Mouse (Mus musculus) myocyte (in vitro differentiated cells): ENCODE measurements around the gene Top2a. TPM values are rescaled to one million over a fixed set of nuclear protein-coding genes. Genes with fewer than 3 reads are reported as not detected.

Experiments used
- H3K27me3 ChIP-seq: one replicate; pipeline ENCODE4 v1.6.1; 2011; ENCODE audit not compliant: control insufficient read depth, insufficient read depth, insufficient read length
- H3K36me3 ChIP-seq: one replicate; pipeline ENCODE4 v1.6.1; 2011; ENCODE audit not compliant: control insufficient read depth, insufficient read depth
- H3K4me2 ChIP-seq: one replicate; pipeline ENCODE4 v1.6.1; 2011; ENCODE audit warnings: low read depth, control low read depth
- H3K4me3 ChIP-seq: one replicate; pipeline ENCODE4 v1.5.1; 2011; ENCODE audit warnings: mild to moderate bottlenecking, control low read depth, moderate library complexity
- H3K79me2 ChIP-seq: one replicate; pipeline ENCODE4 v1.6.1; 2011; ENCODE audit not compliant: control insufficient read depth, insufficient read depth
- H3ac ChIP-seq: one replicate; pipeline ENCODE4 v1.6.1; 2011; ENCODE audit not compliant: control insufficient read depth, insufficient read length
- CEBPB ChIP-seq: IDR thresholded peaks from 2 replicates; pipeline ENCODE4 v1.6.1; 2011; ENCODE audit warnings: mild to moderate bottlenecking, moderate library complexity; ENCODE audit not compliant: poor library complexity, insufficient read depth, severe bottlenecking
- E2F4 ChIP-seq: IDR thresholded peaks from one replicate; pipeline ENCODE4 v1.6.1; 2011; ENCODE audit warnings: mild to moderate bottlenecking, control low read depth, moderate library complexity; ENCODE audit not compliant: insufficient read depth
- MAX ChIP-seq: IDR thresholded peaks from one replicate; pipeline ENCODE4 v1.6.1; 2011; ENCODE audit warnings: low read depth, mild to moderate bottlenecking, control low read depth
- MYOD1 ChIP-seq, 3 experiments: IDR thresholded peaks; one replicate each; pipeline ENCODE4 v1.6.1; 2011; ENCODE audit warnings: control low read depth in 2 of 3, low read depth in 2 of 3, mild to moderate bottlenecking in 2 of 3, moderate library complexity in 1 of 3; ENCODE audit not compliant: insufficient read length in 2 of 3, control insufficient read depth in 1 of 3
- MYOG ChIP-seq, 3 experiments: IDR thresholded peaks; one replicate each; pipeline ENCODE4 v1.6.1; 2011; ENCODE audit warnings: control low read depth in 2 of 3, low read depth in 2 of 3, mild to moderate bottlenecking in 2 of 3; ENCODE audit not compliant: insufficient read length in 2 of 3, control insufficient read depth in 1 of 3, insufficient read depth in 1 of 3
- POLR2A ChIP-seq: IDR thresholded peaks from one replicate; pipeline ENCODE4 v1.6.1; 2011; ENCODE audit warnings: low read depth, mild to moderate bottlenecking, control low read depth, moderate library complexity; ENCODE audit not compliant: insufficient read length
- POLR2AphosphoS2 ChIP-seq: IDR thresholded peaks from one replicate; pipeline ENCODE4 v1.6.1; 2011; ENCODE audit warnings: low read depth, control low read depth; ENCODE audit not compliant: insufficient read length
- REST ChIP-seq: IDR thresholded peaks from one replicate; pipeline ENCODE4 v1.6.1; 2011; ENCODE audit warnings: mild to moderate bottlenecking, control low read depth, moderate library complexity; ENCODE audit not compliant: insufficient read depth, insufficient read length
- SRF ChIP-seq: IDR thresholded peaks from one replicate; pipeline ENCODE4 v1.6.1; 2011; ENCODE audit warnings: low read depth; ENCODE audit not compliant: control insufficient read depth, insufficient read length
- TCF12 ChIP-seq: IDR thresholded peaks from one replicate; pipeline ENCODE4 v1.6.1; 2011; ENCODE audit warnings: mild to moderate bottlenecking, control low read depth; ENCODE audit not compliant: poor library complexity, insufficient read depth, severe bottlenecking
- TCF3 ChIP-seq: IDR thresholded peaks from one replicate; pipeline ENCODE4 v1.6.1; 2011; ENCODE audit warnings: low read depth, control low read depth; ENCODE audit not compliant: insufficient read length
- USF1 ChIP-seq: IDR thresholded peaks from one replicate; pipeline ENCODE4 v1.6.1; 2011; ENCODE audit warnings: low read depth, mild to moderate bottlenecking, control low read depth, moderate library complexity
- polyA plus RNA-seq: library from polyadenylated mRNA; unstranded; fragments of >200 nt; fragmentation: generic; extraction: Trizol; gene quantifications from one replicate; pipeline ENCODE4 v1.2.1, GENCODE M21; 2012; ENCODE audit warnings: missing spikeins

Top2a gene
- polyA plus RNA-seq, 1 experiment, result 39.9 TPM

DNA sequence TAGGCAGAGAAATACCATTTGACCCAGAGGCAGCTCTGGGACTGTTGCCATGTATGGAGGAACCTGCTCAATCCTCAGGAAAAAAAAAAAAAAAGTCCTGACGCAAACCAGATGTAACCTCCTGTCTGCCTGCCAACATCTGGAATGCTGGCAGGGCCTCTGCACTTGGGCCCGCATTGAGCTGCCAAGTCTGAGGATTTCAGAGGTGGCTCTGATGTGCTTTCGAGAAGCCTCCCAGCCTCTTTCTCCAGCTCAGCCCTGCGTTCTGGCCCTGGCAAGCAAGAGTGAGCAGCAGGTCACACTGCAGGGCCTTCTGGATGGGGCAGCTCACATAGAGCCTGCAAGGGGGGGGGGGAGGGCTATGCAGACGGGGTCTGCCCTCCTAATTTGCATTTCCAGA, 23.1 kb upstream of the Top2a start:
- peak; percentile 94 for TF ChIP-seq CEBPB
- no peak for TF ChIP-seq E2F4
- TF ChIP-seq POLR2A, result peak; percentile 27
- TF ChIP-seq SRF, result no peak
- Histone ChIP-seq H3ac (no peak overlapping the region), H3K36me3 (no peaks in the 10 kb centered on the region), H3K4me2 (peak overlapping the region; percentile 68), H3K27me3 (no peaks in the 10 kb centered on the region), H3K4me3 (no peak overlapping the region), H3K79me2 (no peaks in the 10 kb centered on the region)

DNA sequence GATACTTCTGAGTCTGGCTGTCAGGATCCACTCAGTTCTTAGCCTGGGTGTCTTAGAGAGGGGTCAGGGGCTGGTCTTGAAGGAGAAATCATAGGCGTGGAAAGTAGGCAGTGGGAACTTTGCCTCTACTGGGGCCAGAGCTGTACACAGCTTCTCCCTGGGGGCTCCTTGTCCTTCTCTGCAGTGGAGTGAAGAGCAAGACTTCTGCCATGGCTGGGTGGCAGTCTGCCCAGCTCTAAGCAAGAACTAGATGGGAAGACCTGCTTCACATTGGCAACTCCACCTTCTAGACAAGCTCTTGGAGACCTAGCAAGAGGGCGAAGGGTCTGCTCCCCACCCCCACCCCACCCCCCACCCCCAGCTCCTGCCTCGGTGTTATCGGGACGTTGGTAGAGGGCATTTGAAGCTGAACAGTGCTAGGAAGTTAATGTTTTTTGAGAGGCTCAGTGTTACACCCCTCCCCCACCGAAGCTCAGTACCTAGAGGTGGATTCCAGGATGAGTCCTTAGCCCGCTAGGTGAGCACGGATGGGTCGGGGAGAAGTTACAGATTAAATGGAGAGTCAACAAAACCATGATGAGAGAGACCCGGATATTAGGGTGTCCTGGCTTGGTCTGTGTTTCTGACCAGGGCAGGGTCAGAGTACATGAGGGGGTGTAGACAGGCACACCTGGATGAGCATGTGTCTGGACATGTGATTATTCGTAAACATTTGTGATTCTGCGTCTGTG, 21.3 kb upstream of the Top2a start:
- no peak overlapping the region for H3ac ChIP-seq
- no peaks in the 10 kb centered on the region for H3K79me2 ChIP-seq
- no peaks in the 10 kb centered on the region for H3K36me3 ChIP-seq
- H3K4me2 ChIP-seq, result no peak overlapping the region
- peaks cover 8% of the 10 kb centered on the region for H3K27me3 ChIP-seq
- no peak overlapping the region for H3K4me3 ChIP-seq
- no peak for TF ChIP-seq POLR2AphosphoS2
- no peak for TF ChIP-seq CEBPB
- TF ChIP-seq REST, result no peak
- no peak for TF ChIP-seq TCF3
- no peak for TF ChIP-seq MYOG (IDR thresholded peaks at IDR 0.05; ENCODE audit: control insufficient read depth in 1 of 3, insufficient read depth in 1 of 3, insufficient read length in 2 of 3, low read depth in 2 of 3)
- TF ChIP-seq TCF12, result no peak
- no peak for TF ChIP-seq MAX
- no peak for TF ChIP-seq USF1

DNA sequence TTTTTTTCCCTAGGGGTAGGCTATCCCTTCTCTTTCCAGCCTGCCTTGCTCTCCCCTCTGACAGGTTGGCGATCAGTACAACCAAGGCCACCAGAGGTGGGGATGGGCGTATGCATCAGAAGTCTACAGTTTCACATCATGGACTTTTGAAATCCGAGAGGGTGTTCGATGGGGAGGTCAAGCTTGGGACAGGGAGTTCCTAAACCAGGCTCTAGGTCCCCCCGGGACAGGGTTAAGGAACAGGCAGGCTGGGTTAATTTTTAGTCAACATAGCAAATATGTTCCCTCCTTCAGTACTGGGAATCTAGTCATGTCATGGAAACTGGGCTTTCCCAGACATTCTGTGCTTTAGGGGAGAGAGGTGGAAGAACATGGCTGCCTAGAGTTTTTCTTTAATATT, 20.3 kb upstream of the Top2a start:
- Histone ChIP-seq H3K79me2 (no peaks in the 10 kb centered on the region), H3ac (no peak overlapping the region), H3K4me2 (no peak overlapping the region), H3K4me3 (no peak overlapping the region), H3K36me3 (no peaks in the 10 kb centered on the region), H3K27me3 (peaks cover 8% of the 10 kb centered on the region)
- TF ChIP-seq USF1, result no peak
- TF ChIP-seq E2F4, result no peak
- TF ChIP-seq MYOG (IDR thresholded peaks at IDR 0.05; ENCODE audit: control insufficient read depth in 1 of 3, insufficient read depth in 1 of 3, insufficient read length in 2 of 3, low read depth in 2 of 3), result no peak
- no peak for TF ChIP-seq REST
- no peak for TF ChIP-seq CEBPB
- no peak for TF ChIP-seq POLR2A
- TF ChIP-seq MAX, result no peak
- no peak for TF ChIP-seq SRF
- no peak for TF ChIP-seq TCF3
- TF ChIP-seq TCF12, result no peak
- TF ChIP-seq POLR2AphosphoS2, result no peak
- no peak for TF ChIP-seq MYOD1 (IDR thresholded peaks at IDR 0.05; ENCODE audit: control insufficient read depth in 1 of 3, insufficient read length in 2 of 3, low read depth in 2 of 3)

DNA sequence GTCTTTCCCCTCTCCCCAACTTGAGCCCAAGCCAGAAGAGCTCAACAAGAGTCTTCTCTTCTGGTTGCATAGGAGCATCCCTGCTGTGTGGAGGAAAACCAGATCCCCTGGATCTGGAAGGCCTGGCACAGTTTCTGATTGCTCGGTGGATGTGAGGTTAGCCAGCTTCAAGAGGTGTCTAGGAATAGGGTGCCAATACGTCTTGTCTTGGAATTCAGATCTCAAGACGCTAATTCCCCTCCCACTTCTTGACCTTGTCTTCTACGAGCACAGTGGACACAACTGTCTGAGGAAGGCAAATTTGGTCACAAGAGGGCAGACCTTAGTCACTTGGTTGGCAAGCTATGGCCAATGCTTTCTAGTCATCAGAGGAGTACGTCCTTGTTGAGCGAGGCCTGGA, 19.6 kb upstream of the Top2a start:
- Histone ChIP-seq H3K36me3 (no peaks in the 10 kb centered on the region), H3K79me2 (no peaks in the 10 kb centered on the region), H3K4me3 (no peak overlapping the region), H3K27me3 (peaks cover 8% of the 10 kb centered on the region), H3K4me2 (no peak overlapping the region), H3ac (no peak overlapping the region)
- TF ChIP-seq MYOG (IDR thresholded peaks at IDR 0.05; ENCODE audit: control insufficient read depth in 1 of 3, insufficient read depth in 1 of 3, insufficient read length in 2 of 3, low read depth in 2 of 3) (no peak), TCF3 (no peak), USF1 (no peak), POLR2A (no peak), E2F4 (no peak), CEBPB (no peak), SRF (no peak), TCF12 (no peak), MYOD1 (IDR thresholded peaks at IDR 0.05; ENCODE audit: control insufficient read depth in 1 of 3, insufficient read length in 2 of 3, low read depth in 2 of 3) (no peak), REST (no peak), POLR2AphosphoS2 (no peak), MAX (no peak)

DNA sequence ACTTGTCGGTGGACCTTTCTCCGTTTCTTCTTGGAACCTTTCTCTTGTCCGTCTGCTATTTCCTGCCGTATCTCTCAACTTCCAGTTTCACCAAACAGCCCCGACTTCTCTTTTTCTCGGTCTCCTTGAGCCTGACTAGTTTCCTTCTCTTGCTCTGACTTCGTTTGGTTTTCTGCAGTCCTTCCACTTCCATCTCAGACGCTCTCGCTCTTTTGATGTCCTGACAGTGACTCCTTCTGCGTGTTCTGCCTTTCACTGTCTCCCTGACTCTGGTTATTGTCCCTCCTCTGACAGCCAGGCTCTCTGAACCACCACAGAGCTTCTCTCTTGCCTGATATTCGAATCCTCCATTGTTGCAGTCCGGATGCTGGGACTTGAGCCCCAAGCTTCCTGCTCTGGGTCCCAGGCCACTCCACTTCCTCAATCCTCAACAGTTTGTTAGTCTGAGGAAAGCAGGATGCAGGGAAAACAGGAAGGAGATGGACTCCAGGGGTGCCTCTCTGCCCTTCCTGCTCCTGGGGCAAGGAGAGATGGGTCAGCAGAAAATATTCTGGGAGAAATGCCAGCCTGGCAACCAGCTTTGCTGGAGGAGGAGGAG, 18.9 kb upstream of the Top2a start:
- H3ac ChIP-seq, result no peak overlapping the region
- peak overlapping the region; percentile 67 for H3K4me2 ChIP-seq
- no peaks in the 10 kb centered on the region for H3K79me2 ChIP-seq
- no peak for TF ChIP-seq REST
- peak overlapping the region; percentile 2 for H3K4me3 ChIP-seq
- no peaks in the 10 kb centered on the region for H3K36me3 ChIP-seq
- peaks cover 8% of the 10 kb centered on the region for H3K27me3 ChIP-seq
